Mouse (Mus musculus): ENCODE measurements around the gene Accs.

DNA sequence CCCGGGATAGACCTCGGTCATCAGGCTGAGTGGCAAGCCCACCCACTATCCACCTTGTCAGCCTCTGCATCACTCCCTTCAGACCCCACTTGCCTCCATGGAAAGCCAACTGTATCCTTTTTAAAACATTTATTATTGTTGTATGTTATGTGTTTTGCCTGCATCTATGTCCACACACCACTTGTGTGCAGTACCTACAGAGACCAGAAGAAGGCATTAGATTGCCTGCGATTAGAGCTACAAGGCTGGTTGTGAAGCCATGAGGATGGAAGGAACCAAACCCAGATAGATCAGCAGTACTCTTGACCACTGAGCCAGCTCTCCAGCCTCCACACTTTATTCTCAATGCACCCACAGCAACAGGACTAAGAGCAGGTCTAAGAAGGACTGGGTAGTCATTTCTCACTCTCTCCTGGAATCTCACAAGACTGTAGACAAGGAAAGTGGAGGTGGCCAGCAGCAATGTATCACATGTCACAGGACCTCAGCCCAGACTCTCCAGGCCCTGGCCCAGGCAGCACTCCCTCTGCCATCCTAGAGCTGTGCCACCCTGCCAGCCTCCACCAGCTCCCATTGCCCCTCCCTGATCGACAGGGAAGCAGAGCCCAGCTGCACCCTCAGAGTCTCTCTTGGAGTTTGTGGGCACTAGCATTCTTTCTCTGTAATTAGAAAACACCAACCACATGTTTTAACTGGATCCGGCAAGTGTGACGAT lies 43.1 kb downstream of the Accs start:
- no peak for TF ChIP-seq CTCF (IDR thresholded peaks at IDR 0.05; ENCODE audit: insufficient read depth, low read length)
- TF ChIP-seq POLR2A (IDR thresholded peaks at IDR 0.05; ENCODE audit: borderline replicate concordance, extremely low read depth, low read depth, low read length), result no peak

All from lung, adult 2 months (tissue).